Mouse (Mus musculus): ENCODE results near the gene Cmss1. TPM values are rescaled to one million over a fixed set of nuclear protein-coding genes. Genes with fewer than 3 reads are reported as not detected.

The Cmss1 gene
- 35.7 and 41.0 TPM in 2 replicates for polyA plus RNA-seq (2014; fragmentation: Nextera tagmentation; extraction: Ambion mirVana)

DNA sequence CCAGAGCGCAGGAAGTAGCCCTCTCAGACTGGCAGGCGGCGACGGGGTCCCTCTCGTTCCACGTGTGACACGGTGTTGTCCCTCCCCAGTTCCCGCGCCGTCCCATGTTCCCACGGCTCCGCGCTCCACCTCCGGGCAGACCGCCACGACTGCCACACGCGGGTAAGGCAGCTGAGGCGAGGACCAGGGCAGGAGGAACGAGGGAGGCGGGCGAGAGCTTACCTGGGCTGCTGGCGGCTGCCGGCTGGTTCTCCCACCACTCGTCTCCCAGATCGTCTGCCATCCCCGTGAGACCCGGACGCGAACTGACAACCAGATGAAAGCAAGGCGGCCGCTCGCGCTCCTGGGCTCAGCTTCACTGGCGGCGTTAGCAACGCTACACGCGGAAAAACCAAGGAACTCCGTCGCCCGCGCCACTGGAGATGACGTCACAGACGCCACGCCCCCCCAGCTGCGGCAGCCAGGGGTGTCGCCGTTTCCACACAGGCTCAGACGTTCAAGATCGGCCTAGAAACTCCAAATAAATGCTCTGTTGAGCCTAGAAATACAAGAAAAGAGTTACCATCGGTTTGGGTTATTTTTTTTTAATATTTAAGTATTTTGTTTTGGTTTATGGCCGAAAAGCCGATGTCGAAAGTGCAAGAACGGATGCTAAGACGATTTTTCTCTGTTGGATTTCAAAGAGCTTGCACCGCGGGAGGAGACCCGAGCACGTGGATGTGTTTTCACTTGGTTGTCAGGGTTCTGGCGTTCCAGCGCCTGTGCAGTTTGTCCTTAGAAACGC, at the start of gene Cmss1:
Gene Cmss1 (minus strand): TSS at position 421 of the 784 bp plus-strand sequence.
- Histone ChIP-seq H3K36me3 (ENCODE audit: control insufficient read depth, insufficient read depth, low read length) (no peaks in the 10 kb centered on the region), H3K27me3 (replicated peaks; ENCODE audit: control insufficient read depth, insufficient read depth, low read length) (no peaks in the 10 kb centered on the region), H3K9ac (ENCODE audit: low read length) (peak within 1 kb of the TSS; percentile 67), H3K27ac (ENCODE audit: low read depth, low read length) (peak within 1 kb of the TSS; percentile 52; the same call in 1 of the 2 replicates), H3K4me3 (ENCODE audit: low read depth, low read length) (peak within 1 kb of the TSS; percentile 64), H3K9me3 (replicated peaks; ENCODE audit: control insufficient read depth, low read length) (no peaks in the 10 kb centered on the region), H3K4me1 (ENCODE audit: control insufficient read depth, insufficient read depth, low read length) (no peaks in the 10 kb centered on the region), H3K4me2 (ENCODE audit: low read length) (peak within 1 kb of the TSS; percentile 79)
- peak; percentile 94 for ATAC-seq
- peak; percentile 89 for DNase-seq (ENCODE audit: low spot score)
- WGBS: under 1% methylated on average over 64 of the region's 64 CpGs

DNA sequence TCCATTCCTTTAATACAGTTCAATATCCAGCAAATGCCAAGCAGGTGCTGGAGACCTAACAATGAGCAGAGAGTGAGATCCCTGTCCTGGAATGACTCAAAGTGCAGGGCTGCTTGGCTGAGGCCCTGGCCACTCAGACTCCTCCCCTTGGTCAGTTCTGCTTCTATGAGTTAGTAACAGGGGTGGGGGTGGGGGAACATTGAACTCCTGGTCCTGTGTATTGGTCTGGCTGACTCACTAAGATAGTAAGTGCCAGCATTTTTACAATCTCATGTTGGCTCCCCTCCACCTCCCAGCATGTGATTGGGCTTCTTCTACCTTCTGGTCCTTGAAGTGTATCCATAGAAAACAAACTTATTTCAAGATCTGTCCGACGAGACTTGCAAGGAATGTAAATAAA, 43.2 kb upstream of the Cmss1 start:
- 74% methylated on average over 2 of the region's 2 CpGs for WGBS

DNA sequence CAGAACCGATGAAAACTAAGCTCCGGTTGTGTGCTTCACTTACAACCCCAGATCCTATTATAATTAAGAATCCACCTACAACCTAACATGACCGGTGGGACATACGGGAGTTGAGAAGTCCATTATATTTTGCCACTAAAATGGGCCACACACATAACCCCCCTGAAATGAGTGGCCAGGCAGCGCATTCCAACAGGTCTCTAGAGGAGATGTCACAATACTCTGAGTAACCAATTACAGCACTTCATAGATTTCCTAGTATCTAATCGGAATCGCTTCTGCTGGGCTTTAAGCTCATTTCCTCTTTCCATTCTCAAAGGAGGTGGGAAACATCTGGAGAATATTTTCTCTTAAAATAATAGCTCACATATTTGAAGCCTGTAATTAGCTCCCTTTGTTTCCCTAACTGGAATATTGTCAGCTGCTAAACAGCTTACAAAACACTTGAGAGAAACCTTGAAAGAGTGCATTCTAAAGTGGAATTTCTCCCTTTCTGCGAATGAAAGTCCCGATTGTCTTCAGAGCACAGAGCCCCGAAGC, 34.8 kb upstream of the Cmss1 start:
- Histone ChIP-seq H3K9me3 (replicated peaks; ENCODE audit: control insufficient read depth, low read length) (no peaks in the 10 kb centered on the region), H3K36me3 (ENCODE audit: control insufficient read depth, insufficient read depth, low read length) (no peaks in the 10 kb centered on the region), H3K4me1 (ENCODE audit: control insufficient read depth, insufficient read depth, low read length) (no peaks in the 10 kb centered on the region), H3K9ac (ENCODE audit: low read length) (no peak overlapping the region), H3K27ac (ENCODE audit: low read depth, low read length) (no peak overlapping the region), H3K27me3 (replicated peaks; ENCODE audit: control insufficient read depth, insufficient read depth, low read length) (no peaks in the 10 kb centered on the region), H3K4me3 (ENCODE audit: low read depth, low read length) (no peak overlapping the region), H3K4me2 (ENCODE audit: low read length) (no peak overlapping the region)
- 71% methylated on average over 10 of the region's 10 CpGs for WGBS
- DNase-seq (ENCODE audit: low spot score) (no peak), ATAC-seq (no peak)

More for the DNA sequence above, 43.2 kb upstream of the Cmss1 start:
- no peaks in the 10 kb centered on the region for H3K9me3 ChIP-seq (replicated peaks; ENCODE audit: control insufficient read depth, low read length)
- no peak overlapping the region for H3K9ac ChIP-seq (ENCODE audit: low read length)
- H3K27ac ChIP-seq (ENCODE audit: low read depth, low read length): no peak overlapping the region
- ATAC-seq (no peak), DNase-seq (ENCODE audit: low spot score) (no peak)
- no peak overlapping the region for H3K4me2 ChIP-seq (ENCODE audit: low read length)
- H3K4me1 ChIP-seq (ENCODE audit: control insufficient read depth, insufficient read depth, low read length): no peaks in the 10 kb centered on the region
- no peak overlapping the region for H3K4me3 ChIP-seq (ENCODE audit: low read depth, low read length)
- no peaks in the 10 kb centered on the region for H3K27me3 ChIP-seq (replicated peaks; ENCODE audit: control insufficient read depth, insufficient read depth, low read length)
- H3K36me3 ChIP-seq (ENCODE audit: control insufficient read depth, insufficient read depth, low read length): no peaks in the 10 kb centered on the region

- Histone ChIP-seq H3K4me2 (ENCODE audit: low read length) (no peak overlapping the region), H3K9me3 (replicated peaks; ENCODE audit: control insufficient read depth, low read length) (no peaks in the 10 kb centered on the region), H3K27ac (ENCODE audit: low read depth, low read length) (no peak overlapping the region), H3K9ac (ENCODE audit: low read length) (no peak overlapping the region), H3K4me1 (ENCODE audit: control insufficient read depth, insufficient read depth, low read length) (no peaks in the 10 kb centered on the region), H3K36me3 (ENCODE audit: control insufficient read depth, insufficient read depth, low read length) (no peaks in the 10 kb centered on the region), H3K27me3 (replicated peaks; ENCODE audit: control insufficient read depth, insufficient read depth, low read length) (no peaks in the 10 kb centered on the region), H3K4me3 (ENCODE audit: low read depth, low read length) (no peak overlapping the region)
- ATAC-seq: no peak
- WGBS: 76% methylated on average over 5 of the region's 5 CpGs
- no peak for DNase-seq (ENCODE audit: low spot score)
Observed at GRCm38 (mm10) chr16:57634766-57635165, 28.1 kb upstream of the Cmss1 start.

- WGBS: 6% methylated on average over 6 of the region's 6 CpGs
- no peaks in the 10 kb centered on the region for H3K27me3 ChIP-seq (replicated peaks; ENCODE audit: control insufficient read depth, insufficient read depth, low read length)
Observed at GRCm38 (mm10) chr16:57634191-57634590, 27.5 kb upstream of the Cmss1 start.

DNA sequence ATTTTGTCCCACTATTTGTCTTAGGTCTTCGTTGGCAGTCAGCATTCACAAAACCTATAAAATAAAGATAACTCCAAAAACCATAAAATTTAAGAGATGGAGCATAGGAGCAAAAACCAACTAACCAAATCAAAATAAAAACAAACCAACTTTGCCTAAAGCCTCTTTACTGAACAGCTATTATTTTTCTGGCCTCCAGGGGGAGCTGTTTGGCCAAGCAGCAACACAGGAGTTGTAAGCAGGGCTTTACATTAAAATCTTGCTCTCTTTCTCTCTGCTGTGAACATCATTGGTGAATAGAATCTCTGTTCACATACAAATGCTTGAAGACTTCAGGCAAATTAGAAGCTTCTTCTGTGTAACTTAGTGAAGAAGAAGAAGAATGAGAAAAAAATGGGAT, 5.1 kb upstream of the Cmss1 start:
- no peak overlapping the region for H3K4me2 ChIP-seq (ENCODE audit: low read length)
- H3K4me1 ChIP-seq (ENCODE audit: control insufficient read depth, insufficient read depth, low read length): no peaks in the 10 kb centered on the region
- no peak overlapping the region for H3K27ac ChIP-seq (ENCODE audit: low read depth, low read length)
- ATAC-seq: no peak
- H3K9ac ChIP-seq (ENCODE audit: low read length): no peak overlapping the region
- WGBS: 17% methylated on average over 1 of the region's 1 CpGs
- no peaks in the 10 kb centered on the region for H3K36me3 ChIP-seq (ENCODE audit: control insufficient read depth, insufficient read depth, low read length)
- H3K27me3 ChIP-seq (replicated peaks; ENCODE audit: control insufficient read depth, insufficient read depth, low read length): no peaks in the 10 kb centered on the region
- peak; percentile 58 for DNase-seq (ENCODE audit: low spot score)
- H3K9me3 ChIP-seq (replicated peaks; ENCODE audit: control insufficient read depth, low read length): no peaks in the 10 kb centered on the region
- no peak overlapping the region for H3K4me3 ChIP-seq (ENCODE audit: low read depth, low read length)

More at GRCm38 (mm10) chr16:57634191-57634590, 27.5 kb upstream of the Cmss1 start:
- ATAC-seq (peak; percentile 86), DNase-seq (ENCODE audit: low spot score) (peak; percentile 82)
- Histone ChIP-seq H3K4me3 (ENCODE audit: low read depth, low read length) (no peak overlapping the region), H3K4me1 (ENCODE audit: control insufficient read depth, insufficient read depth, low read length) (no peaks in the 10 kb centered on the region), H3K27ac (ENCODE audit: low read depth, low read length) (no peak overlapping the region), H3K4me2 (ENCODE audit: low read length) (no peak overlapping the region), H3K9ac (ENCODE audit: low read length) (no peak overlapping the region), H3K9me3 (replicated peaks; ENCODE audit: control insufficient read depth, low read length) (no peaks in the 10 kb centered on the region), H3K36me3 (ENCODE audit: control insufficient read depth, insufficient read depth, low read length) (no peaks in the 10 kb centered on the region)

DNA sequence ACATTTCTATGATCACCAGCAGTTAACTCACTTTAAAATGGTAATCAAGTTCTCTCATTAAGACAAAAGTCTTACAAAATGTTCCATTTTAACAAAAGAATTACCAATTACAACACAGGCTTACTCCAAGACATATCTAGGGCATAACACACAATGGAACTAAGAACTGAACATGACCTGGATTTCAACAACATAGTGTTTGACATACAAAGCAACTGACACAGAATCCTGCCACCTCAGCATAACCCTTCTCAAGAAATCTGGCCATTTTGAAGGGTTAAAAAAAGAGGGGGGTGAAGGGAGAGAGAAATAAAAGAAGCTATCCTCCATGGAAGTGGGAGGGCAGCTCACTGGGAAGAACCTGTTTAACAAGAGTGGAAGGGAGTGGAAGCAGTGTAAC, 5.6 kb downstream of the Cmss1 start:
- no peak overlapping the region for H3K27ac ChIP-seq (ENCODE audit: low read depth, low read length)
- H3K36me3 ChIP-seq (ENCODE audit: control insufficient read depth, insufficient read depth, low read length): no peaks in the 10 kb centered on the region
- ATAC-seq (no peak), DNase-seq (ENCODE audit: low spot score) (no peak)
- H3K9ac ChIP-seq (ENCODE audit: low read length): no peak overlapping the region
- H3K4me2 ChIP-seq (ENCODE audit: low read length): no peak overlapping the region
- no peaks in the 10 kb centered on the region for H3K27me3 ChIP-seq (replicated peaks; ENCODE audit: control insufficient read depth, insufficient read depth, low read length)
- H3K4me1 ChIP-seq (ENCODE audit: control insufficient read depth, insufficient read depth, low read length): no peaks in the 10 kb centered on the region
- no peak overlapping the region for H3K4me3 ChIP-seq (ENCODE audit: low read depth, low read length)
- H3K9me3 ChIP-seq (replicated peaks; ENCODE audit: control insufficient read depth, low read length): no peaks in the 10 kb centered on the region

DNA sequence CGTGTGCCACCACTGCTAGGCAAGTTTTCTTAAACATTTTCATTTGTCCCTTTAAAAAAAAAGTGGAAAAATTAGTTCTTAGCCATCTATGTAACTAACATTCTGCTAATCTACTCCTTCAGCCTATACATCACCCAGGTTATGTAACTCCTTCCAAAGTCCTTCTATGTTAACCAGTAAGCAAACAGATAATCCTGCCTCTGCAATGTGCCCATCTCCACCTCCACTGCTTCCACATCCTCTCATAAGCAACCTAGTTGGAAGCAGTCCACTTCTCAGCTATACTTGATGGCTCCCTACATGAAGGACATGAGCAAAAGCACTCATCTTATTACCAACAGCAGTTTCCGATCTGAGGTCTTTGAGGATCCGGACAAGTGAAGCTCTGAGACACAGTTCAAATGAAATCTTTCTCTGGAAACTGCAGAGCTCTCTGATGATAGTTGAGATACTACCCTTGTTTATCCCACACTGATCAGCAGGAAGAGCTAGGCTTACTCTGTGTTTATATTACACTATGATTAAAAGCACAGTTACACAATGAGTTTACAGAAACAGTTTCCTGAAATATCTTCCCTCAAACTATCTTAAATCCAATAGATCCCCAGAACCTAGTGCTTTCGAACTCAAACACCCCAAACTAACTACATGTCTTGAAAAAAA, 9.2 kb downstream of the Cmss1 start:
- Histone ChIP-seq H3K4me2 (ENCODE audit: low read length) (no peak overlapping the region), H3K4me1 (ENCODE audit: control insufficient read depth, insufficient read depth, low read length) (no peaks in the 10 kb centered on the region), H3K36me3 (ENCODE audit: control insufficient read depth, insufficient read depth, low read length) (no peaks in the 10 kb centered on the region), H3K9ac (ENCODE audit: low read length) (no peak overlapping the region), H3K27ac (ENCODE audit: low read depth, low read length) (no peak overlapping the region), H3K9me3 (replicated peaks; ENCODE audit: control insufficient read depth, low read length) (no peaks in the 10 kb centered on the region), H3K4me3 (ENCODE audit: low read depth, low read length) (no peak overlapping the region), H3K27me3 (replicated peaks; ENCODE audit: control insufficient read depth, insufficient read depth, low read length) (no peaks in the 10 kb centered on the region)
- no peak for ATAC-seq
- no peak for DNase-seq (ENCODE audit: low spot score)
- WGBS: 91% methylated on average over 4 of the region's 4 CpGs
